Mouse (Mus musculus) CH12.LX (cell line): ENCODE data around the gene B3gnt7.

Experiments used
- CTCF ChIP-seq, 2 experiments: IDR thresholded peaks in 1 of 2; conservative IDR thresholded peaks in 1 of 2; 2 replicates each; pipeline ENCODE4 v1.5.1; 2011 to 2012; ENCODE audit warnings: low read depth in 2 of 2, low read length in 2 of 2, improper control_type of control experiment in 1 of 2, inconsistent platforms in 1 of 2, mild to moderate bottlenecking in 1 of 2, moderate library complexity in 1 of 2
- E2F4 ChIP-seq: IDR thresholded peaks from 2 replicates; pipeline ENCODE4 v1.6.1; 2011; ENCODE audit warnings: low read depth, low read length, improper control_type of control experiment; ENCODE audit not compliant: insufficient replicate concordance
- ETS1 ChIP-seq: conservative IDR thresholded peaks from 2 replicates; pipeline ENCODE4 v1.6.1; 2012; ENCODE audit warnings: low read depth, mild to moderate bottlenecking, inconsistent platforms, low read length, improper control_type of control experiment, moderate library complexity
- GABPA ChIP-seq: IDR thresholded peaks from 2 replicates; pipeline ENCODE4 v1.6.1; 2012; ENCODE audit warnings: low read depth, low read length, improper control_type of control experiment, inconsistent platforms; ENCODE audit not compliant: insufficient replicate concordance
- HCFC1 ChIP-seq: IDR thresholded peaks from 2 replicates; pipeline ENCODE4 v1.6.1; 2012; ENCODE audit warnings: low read depth, mild to moderate bottlenecking, inconsistent platforms, low read length, improper control_type of control experiment
- MAZ ChIP-seq: IDR thresholded peaks from 2 replicates; pipeline ENCODE4 v1.6.1; 2012; ENCODE audit warnings: low read depth, mild to moderate bottlenecking, inconsistent platforms, low read length, improper control_type of control experiment, moderate library complexity
- NELFE ChIP-seq: IDR thresholded peaks from 2 replicates; pipeline ENCODE4 v1.6.1; 2011; ENCODE audit warnings: low read depth, low read length, improper control_type of control experiment
- SMC3 ChIP-seq: IDR thresholded peaks from 2 replicates; pipeline ENCODE4 v1.6.1; 2011; ENCODE audit warnings: low read depth, low read length, improper control_type of control experiment

- TF ChIP-seq CTCF (conservative IDR thresholded peaks at IDR 0.05 in 1 of 2, IDR thresholded peaks at IDR 0.05 in 1 of 2; ENCODE audit: low read depth in 2 of 2, low read length in 2 of 2) (no peak), E2F4 (no peak), GABPA (no peak), MAZ (no peak), SMC3 (no peak), HCFC1 (no peak), NELFE (no peak), ETS1 (no peak)
Observed at GRCm38 (mm10) chr1:86345069-86345468, 42.4 kb downstream of the B3gnt7 start.
